Mouse (Mus musculus) stomach, embryonic 15.5 days (tissue): ENCODE results near the gene Mea1. TPM values are rescaled to one million over a fixed set of nuclear protein-coding genes. Genes with fewer than 3 reads are reported as not detected.
A peak's percentile ranks its signal among the peaks of the same experiment; 100 is the strongest.

ENCODE experiments used
- ATAC-seq: fragments of 200-750 bp; cut with Nextera tagmentation; 2 replicates; pipeline ENCODE4 v1.8.0; 2017; ENCODE audit warnings: low read depth, moderate number of reproducible peaks, moderate TSS enrichment; ENCODE audit not compliant: insufficient read depth, low FRiP score
- H3K27ac ChIP-seq: fragments of 300-500 bp; sonication (generic); 2 replicates; pipeline ENCODE4 v1.5.1; 2015; ENCODE audit warnings: mild to moderate bottlenecking, inconsistent platforms
- H3K27me3 ChIP-seq: fragments of 300-500 bp; sonication (generic); replicated peaks from 2 replicates; pipeline ENCODE4 v1.6.1; 2015; ENCODE audit warnings: inconsistent platforms
- H3K36me3 ChIP-seq: fragments of 300-500 bp; sonication (generic); 2 replicates; pipeline ENCODE4 v1.6.1; 2015; ENCODE audit warnings: inconsistent platforms
- H3K4me1 ChIP-seq: fragments of 300-500 bp; sonication (generic); 2 replicates; pipeline ENCODE4 v1.6.1; 2015; ENCODE audit warnings: inconsistent platforms
- H3K4me2 ChIP-seq: fragments of 300-500 bp; sonication (generic); 2 replicates; pipeline ENCODE4 v1.6.1; 2015; ENCODE audit warnings: mild to moderate bottlenecking, inconsistent platforms
- H3K4me3 ChIP-seq: fragments of 300-500 bp; sonication (generic); replicated peaks from 2 replicates; pipeline ENCODE4 v1.5.1; 2015; ENCODE audit warnings: inconsistent platforms
- H3K9ac ChIP-seq: fragments of 300-500 bp; sonication (generic); 2 replicates; pipeline ENCODE4 v1.6.1; 2015; ENCODE audit warnings: inconsistent platforms
- H3K9me3 ChIP-seq: fragments of 300-500 bp; sonication (generic); 2 replicates; pipeline ENCODE4 v1.6.1; 2016; ENCODE audit warnings: inconsistent platforms
- WGBS: fragments of 180-500 bp; shearing (Covaris S2); methylation state at CpG from one replicate; pipeline ENCODE4 v1.1.7; 2015; 5-methylcytosine and 5-hydroxymethylcytosine counted together
- polyA plus RNA-seq: library from polyadenylated mRNA; unstranded; fragments of >200 nt; fragmentation: Nextera tagmentation; extraction: Ambion mirVana; gene quantifications from 2 replicates; pipeline ENCODE4 v1.2.1, GENCODE M21; 2015

The Mea1 gene
- 145 and 153 TPM in 2 replicates for polyA plus RNA-seq

DNA sequence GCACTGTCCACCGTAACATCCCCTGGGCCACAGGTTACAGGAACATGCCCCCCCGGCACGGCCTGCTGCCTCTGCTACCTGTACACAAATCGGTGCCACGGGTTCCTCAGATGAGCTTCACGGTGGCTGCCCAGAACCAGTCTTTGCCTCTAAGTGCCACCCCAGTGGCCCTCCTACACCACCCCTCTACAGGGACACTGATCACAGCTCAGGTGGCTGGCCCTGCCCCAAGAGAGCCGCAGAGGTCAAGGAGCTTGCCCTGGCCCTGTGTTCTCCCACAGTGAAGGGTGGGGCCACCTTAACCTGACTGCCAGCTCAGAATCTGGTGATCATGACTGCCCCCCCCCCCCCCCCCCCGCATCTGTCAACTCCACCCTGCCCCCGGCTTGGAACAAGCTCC is at the start of gene Mea1:
Gene Mea1, plus strand, starts transcription at position 378 of the 400 bp plus-strand sequence.
- Histone ChIP-seq H3K27me3 (no peaks in the 10 kb centered on the region), H3K4me3 (peak within 1 kb of the TSS; percentile 97), H3K4me2 (peak within 1 kb of the TSS; percentile 61), H3K4me1 (peaks cover 34% of the 10 kb centered on the region), H3K27ac (peak within 1 kb of the TSS; percentile 95; the same call in 1 of the 2 replicates), H3K9me3 (no peaks in the 10 kb centered on the region), H3K9ac (peak within 1 kb of the TSS; percentile 5), H3K36me3 (peaks cover 35% of the 10 kb centered on the region)
- 85% methylated on average over 8 of the region's 9 CpGs for WGBS
- no peak for ATAC-seq

DNA sequence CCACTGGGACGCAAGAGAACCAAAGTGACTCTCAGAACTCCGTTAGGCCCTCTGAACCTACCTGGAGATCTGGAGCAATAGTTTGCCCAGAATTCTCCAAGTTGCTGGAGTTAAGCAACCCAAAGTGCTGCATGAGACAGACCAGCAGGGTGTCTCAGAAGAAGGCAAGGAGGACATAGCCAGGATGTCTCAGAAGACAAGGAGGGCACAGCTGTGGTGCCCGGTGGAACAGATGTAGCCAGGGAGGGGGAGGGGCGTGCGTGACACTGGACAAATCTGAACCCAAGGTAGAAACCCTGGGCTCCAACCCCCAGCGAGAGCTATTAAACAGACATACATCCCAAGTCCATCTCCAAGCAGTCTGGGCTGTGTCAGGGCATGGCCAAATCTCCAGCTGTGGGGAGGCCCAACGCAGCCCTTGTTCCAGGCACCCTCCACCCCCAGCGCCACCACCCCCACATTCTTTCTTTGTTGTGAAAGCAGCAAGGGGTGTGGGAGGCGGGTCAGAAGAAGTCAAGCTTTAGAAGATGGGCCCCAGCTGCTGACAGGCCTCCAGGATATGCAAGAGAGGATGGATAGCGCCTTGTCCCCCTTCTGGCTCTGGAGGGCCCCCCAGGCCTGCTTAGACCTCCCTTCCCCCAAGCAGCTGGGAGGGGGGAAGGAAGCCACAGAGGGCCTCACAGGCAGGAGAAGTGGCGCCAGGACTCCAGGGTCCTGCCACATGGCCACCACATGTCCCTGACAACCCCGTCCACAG is 48.7 kb upstream of the Mea1 start:
- peak; percentile 82 for ATAC-seq

DNA sequence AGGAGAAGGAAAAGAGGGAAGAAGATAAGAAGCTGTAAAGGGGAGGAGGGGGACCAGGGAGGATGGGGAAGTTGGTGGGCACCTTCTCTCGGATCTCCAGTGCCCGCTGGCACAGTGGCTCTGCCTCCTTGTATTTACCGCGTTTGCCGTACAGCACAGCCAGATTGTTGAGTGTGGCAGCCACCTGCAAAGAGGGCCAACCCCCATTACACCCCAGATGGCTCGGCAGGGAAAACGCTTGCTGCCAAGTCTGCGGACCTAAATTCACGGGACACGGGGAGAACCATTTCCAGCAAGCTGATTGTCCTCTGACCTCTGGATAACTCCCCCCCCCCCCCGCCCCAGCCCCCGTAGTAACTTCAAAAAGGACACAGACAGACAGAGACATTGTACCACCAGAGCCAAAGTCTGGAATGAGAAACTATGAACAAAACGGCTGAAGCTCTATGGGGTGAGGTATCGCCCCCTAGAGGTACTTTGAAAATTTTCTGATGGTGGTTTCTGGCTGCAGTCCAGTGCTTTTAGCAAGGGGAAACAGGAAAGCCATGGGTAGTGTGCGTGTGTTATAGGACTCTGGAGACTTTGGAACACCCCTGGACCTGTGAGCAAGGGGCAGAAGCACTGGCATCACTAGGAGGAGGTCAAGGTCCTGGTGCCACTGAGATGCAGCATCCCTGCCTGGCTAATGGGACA is 41.6 kb upstream of the Mea1 start:
- Histone ChIP-seq H3K4me1 (peaks cover 9% of the 10 kb centered on the region), H3K9me3 (no peaks in the 10 kb centered on the region), H3K27ac (no peak overlapping the region), H3K27me3 (no peaks in the 10 kb centered on the region), H3K36me3 (peaks cover 32% of the 10 kb centered on the region), H3K4me3 (no peak overlapping the region), H3K4me2 (peak overlapping the region; percentile 36), H3K9ac (no peak overlapping the region)
- ATAC-seq: no peak
- WGBS: 21% methylated on average over 15 of the region's 15 CpGs

More for the DNA sequence above, 48.7 kb upstream of the Mea1 start:
- peak overlapping the region; percentile 19; the same call in 1 of the 2 replicates for H3K9ac ChIP-seq
- peak overlapping the region; percentile 89 for H3K4me3 ChIP-seq
- no peaks in the 10 kb centered on the region for H3K9me3 ChIP-seq
- H3K36me3 ChIP-seq: peaks cover 13% of the 10 kb centered on the region
- peaks cover 47% of the 10 kb centered on the region for H3K4me1 ChIP-seq
- peak overlapping the region; percentile 96 for H3K27ac ChIP-seq
- no peaks in the 10 kb centered on the region for H3K27me3 ChIP-seq
- 7% methylated on average over 12 of the region's 12 CpGs for WGBS
- H3K4me2 ChIP-seq: peak overlapping the region; percentile 71

DNA sequence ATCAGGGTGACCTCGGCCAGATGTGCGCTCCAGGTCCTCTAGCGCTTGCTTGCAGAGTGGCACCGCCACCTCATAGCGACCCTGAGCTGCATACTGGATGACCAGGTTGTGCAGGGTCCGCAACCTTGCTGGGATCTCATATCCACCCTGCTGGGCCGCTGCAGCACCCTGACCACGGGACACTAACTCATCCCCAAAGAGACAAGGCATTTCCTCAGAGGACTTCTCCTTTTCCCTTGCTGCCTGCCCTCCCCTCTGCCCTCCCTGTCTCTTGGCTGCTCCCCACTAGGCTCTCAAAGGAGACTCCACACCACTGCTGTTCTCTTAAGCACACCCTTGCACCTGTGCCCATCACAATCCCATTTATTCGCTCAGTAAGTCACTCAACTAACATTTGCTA is 38.7 kb upstream of the Mea1 start:
- Histone ChIP-seq H3K4me1 (peaks cover 23% of the 10 kb centered on the region), H3K27ac (no peak overlapping the region), H3K9me3 (no peaks in the 10 kb centered on the region), H3K4me2 (no peak overlapping the region), H3K36me3 (peaks cover 23% of the 10 kb centered on the region), H3K9ac (no peak overlapping the region), H3K27me3 (no peaks in the 10 kb centered on the region), H3K4me3 (no peak overlapping the region)
- no peak for ATAC-seq
- 75% methylated on average over 9 of the region's 9 CpGs for WGBS

DNA sequence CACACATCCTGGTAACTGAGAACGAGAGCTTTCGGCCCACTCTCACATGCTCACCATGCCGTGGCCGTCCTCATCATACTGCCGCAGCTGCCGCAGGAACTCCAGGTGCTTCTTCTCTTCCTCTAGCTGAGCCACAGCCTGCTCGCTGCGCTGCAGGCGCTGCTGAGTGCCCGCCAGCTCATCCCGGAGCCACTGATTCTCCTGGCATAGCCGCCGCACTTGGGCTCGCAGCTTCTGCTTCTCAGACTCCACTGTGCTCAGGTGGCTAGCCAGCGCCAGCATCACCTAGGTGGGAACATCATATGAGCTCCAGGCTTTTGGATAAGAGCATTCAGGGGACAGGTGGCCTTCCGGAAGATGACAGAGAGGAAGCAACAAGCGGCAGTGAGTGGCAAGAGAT is 36.5 kb upstream of the Mea1 start:
- peaks cover 13% of the 10 kb centered on the region for H3K36me3 ChIP-seq
- no peak overlapping the region for H3K4me3 ChIP-seq
- 85% methylated on average over 17 of the region's 17 CpGs for WGBS
- ATAC-seq: no peak
- no peaks in the 10 kb centered on the region for H3K27me3 ChIP-seq
- no peak overlapping the region for H3K4me2 ChIP-seq
- no peak overlapping the region for H3K27ac ChIP-seq
- no peak overlapping the region for H3K9ac ChIP-seq
- H3K4me1 ChIP-seq: peaks cover 25% of the 10 kb centered on the region
- no peaks in the 10 kb centered on the region for H3K9me3 ChIP-seq

DNA sequence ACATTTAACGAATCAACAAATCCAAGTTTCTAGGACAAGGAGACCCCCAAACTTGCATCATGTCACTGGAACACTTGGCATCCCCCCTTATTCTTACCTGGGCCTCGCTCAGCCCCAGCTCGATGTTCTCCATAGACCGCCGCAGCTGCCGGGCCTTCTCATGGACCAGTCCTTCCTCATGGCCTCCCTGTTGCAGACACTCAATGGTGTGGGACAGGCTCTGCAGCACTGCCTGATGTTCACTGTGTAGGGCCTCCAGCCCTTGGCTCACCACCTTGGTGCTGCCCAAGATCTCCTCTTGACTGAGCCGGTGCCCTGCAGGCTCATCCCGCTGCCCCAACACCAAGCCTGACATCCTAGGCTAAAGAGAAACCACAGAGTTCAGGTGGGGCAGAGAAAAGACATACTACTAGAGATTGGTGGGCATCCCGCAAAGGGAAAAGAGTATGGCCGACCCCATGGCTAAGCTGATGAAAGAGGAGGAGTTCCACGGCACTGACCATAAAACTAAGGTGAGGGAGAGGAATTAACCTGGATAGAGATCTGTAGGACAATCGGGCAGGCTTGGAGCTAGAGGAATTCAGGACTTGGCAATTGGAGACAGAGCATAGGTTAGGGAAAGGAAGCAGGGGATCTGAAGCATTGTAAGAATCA is 34.3 kb upstream of the Mea1 start:
- H3K4me3 ChIP-seq: peak overlapping the region; percentile 80
- 81% methylated on average over 12 of the region's 12 CpGs for WGBS
- H3K9me3 ChIP-seq: no peaks in the 10 kb centered on the region
- H3K27ac ChIP-seq: peak overlapping the region; percentile 88; the same call in 1 of the 2 replicates
- H3K9ac ChIP-seq: no peak overlapping the region
- peak overlapping the region; percentile 90 for H3K4me2 ChIP-seq
- H3K4me1 ChIP-seq: peaks cover 25% of the 10 kb centered on the region
- no peaks in the 10 kb centered on the region for H3K27me3 ChIP-seq
- peaks cover 13% of the 10 kb centered on the region for H3K36me3 ChIP-seq
- ATAC-seq: no peak

DNA sequence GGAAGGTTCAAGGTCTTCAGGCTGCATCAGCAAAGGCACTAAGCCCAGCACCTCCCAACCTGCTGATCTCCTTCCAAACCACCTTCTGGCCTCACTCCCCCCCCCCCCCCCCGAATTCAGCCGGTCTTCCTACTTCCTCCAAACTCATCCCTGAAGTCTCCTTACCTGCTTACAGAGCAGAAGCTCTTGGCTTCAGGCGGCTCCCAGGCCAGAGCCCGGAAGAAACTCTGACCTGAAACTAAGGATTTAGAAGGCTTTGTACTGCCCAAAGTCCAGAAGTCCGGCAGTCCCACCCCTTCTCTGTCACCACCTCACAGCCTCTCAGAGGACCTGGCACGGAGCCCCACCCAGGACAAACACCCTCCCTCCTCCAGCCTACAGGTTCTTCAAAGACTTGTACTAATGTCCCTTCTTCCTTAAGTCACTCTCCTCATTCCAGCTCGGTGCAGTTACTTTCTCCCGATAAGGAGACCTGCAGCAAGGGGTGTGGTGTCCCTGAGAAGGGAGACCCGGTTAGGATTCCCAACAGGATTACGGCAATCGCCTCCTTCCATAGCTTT is 33.6 kb upstream of the Mea1 start:
- no peaks in the 10 kb centered on the region for H3K27me3 ChIP-seq
- H3K4me2 ChIP-seq: peak overlapping the region; percentile 90
- H3K9ac ChIP-seq: peak overlapping the region; percentile 46; the same call in 1 of the 2 replicates
- peaks cover 29% of the 10 kb centered on the region for H3K4me1 ChIP-seq
- ATAC-seq: peak; percentile 45
- 8% methylated on average over 11 of the region's 11 CpGs for WGBS
- H3K27ac ChIP-seq: peak overlapping the region; percentile 88
- no peaks in the 10 kb centered on the region for H3K9me3 ChIP-seq
- H3K36me3 ChIP-seq: peaks cover 13% of the 10 kb centered on the region
- peak overlapping the region; percentile 80 for H3K4me3 ChIP-seq

DNA sequence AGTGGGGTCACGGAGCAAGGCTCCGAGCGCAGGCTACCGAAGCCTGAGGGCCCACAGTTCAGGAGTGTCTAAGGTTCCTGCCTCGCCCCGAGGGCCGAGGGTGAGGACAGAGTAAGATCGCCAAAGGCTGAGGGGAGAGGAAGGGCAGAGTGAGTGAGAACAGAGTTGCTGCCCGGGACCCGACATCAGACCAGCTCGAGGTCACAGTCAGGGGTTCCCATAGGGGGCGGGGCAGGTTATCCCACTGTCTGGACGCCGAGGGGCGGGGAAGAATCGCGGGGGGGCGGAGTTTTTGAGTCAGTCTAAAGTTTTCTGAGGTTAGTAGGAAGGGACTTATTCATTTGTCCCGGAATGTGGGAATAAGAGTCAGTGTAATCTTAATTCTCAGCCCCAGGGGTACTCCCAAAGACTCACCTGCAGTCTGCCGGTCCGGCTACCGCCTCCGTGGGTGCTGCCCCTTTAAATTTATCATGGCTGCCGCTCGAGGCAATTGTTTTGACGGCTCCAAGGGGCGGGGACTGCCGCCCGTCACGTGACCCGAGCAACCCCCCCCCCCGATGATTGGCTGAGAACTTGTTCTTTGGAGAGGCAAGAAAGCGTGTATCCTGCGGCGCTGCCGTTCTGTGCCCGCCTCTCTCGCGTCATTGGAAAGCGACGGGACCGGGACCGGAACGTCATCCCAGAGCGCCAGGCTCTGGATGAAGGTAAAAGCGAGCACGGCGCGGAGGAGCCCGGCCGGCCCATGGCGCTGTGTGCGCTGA is 32.9 kb upstream of the Mea1 start, which contains the start of the genes Klc4 and Mrpl2:
Gene Klc4, minus strand, starts transcription at position 462 of the 761 bp plus-strand sequence.
Gene Mrpl2, plus strand, starts transcription at position 669 of the 761 bp plus-strand sequence.
- under 1% methylated on average over 53 of the region's 53 CpGs for WGBS
- Histone ChIP-seq H3K4me3 (peak within 1 kb of the TSS; percentile 80), H3K4me1 (peaks cover 31% of the 10 kb centered on the region), H3K27ac (peak within 1 kb of the TSS; percentile 88), H3K9ac (peak within 1 kb of the TSS; percentile 71), H3K4me2 (peak within 1 kb of the TSS; percentile 90), H3K36me3 (peaks cover 8% of the 10 kb centered on the region), H3K27me3 (no peaks in the 10 kb centered on the region), H3K9me3 (no peaks in the 10 kb centered on the region)
- peak; percentile 69 for ATAC-seq

DNA sequence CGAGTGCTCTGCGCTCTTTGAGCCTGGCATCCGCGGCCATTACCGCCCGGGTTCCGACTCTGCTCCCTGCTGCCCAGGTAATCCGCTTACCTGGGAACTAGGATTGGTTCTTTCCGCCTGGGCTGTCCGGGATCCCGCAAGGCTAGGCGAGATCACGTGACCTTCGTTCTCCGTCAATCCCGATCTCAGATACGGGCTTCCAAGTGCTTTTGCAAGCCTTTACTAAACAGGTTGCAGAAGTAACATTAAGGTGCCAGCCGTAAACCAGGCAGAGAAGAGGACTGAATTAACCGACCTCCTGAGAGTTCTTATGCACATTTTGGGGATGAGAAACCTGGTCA is 32.3 kb upstream of the Mea1 start:
- peak overlapping the region; percentile 84 for H3K27ac ChIP-seq
- no peaks in the 10 kb centered on the region for H3K27me3 ChIP-seq
- H3K9me3 ChIP-seq: no peaks in the 10 kb centered on the region
- under 1% methylated on average over 19 of the region's 19 CpGs for WGBS
- no peak for ATAC-seq
- peak overlapping the region; percentile 80 for H3K4me3 ChIP-seq
- H3K4me2 ChIP-seq: peak overlapping the region; percentile 57
- peaks cover 6% of the 10 kb centered on the region for H3K36me3 ChIP-seq
- H3K4me1 ChIP-seq: peaks cover 33% of the 10 kb centered on the region
- H3K9ac ChIP-seq: peak overlapping the region; percentile 71

DNA sequence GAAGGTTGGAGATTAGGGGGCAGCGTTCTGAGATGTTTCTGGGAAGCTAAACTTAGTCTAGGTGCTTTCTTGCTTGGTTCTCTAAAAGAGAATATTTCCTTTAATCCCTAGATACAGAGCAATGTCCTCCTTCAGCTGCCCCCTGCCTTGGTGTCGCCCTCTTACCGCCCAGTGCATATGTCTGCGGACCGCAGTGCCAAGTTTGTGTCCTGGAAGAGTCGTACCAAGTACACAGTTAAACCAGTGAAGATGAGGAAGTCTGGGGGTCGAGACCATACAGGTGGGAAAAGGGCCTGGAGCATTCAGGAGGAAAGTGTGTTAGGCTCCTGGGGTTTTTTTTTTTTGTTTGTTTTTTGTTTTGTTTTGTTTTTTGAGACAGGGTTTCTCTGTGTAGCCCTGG is 31.3 kb upstream of the Mea1 start:
- 90% methylated on average over 7 of the region's 7 CpGs for WGBS
- no peak overlapping the region for H3K9ac ChIP-seq

DNA sequence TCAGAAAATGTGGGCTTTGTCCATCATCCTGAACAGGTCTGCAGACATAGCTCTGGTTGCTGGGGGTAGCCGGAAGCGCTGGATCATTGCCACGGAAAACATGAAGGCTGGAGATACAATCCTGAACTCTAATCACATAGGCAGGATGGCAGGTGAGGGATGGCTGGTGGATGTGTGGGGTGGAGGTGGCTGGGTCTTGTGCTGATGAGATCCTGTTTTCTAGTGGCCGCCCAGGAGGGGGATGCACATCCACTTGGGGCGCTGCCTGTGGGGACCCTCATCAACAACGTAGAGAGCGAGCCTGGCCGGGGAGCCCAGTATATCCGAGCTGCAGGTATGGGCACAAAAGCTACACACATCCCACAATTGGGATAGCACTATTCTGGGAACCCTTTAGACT is 30.2 kb upstream of the Mea1 start:
- peaks cover 10% of the 10 kb centered on the region for H3K36me3 ChIP-seq
- ATAC-seq: no peak
- peaks cover 48% of the 10 kb centered on the region for H3K4me1 ChIP-seq

More for the DNA sequence above, 31.3 kb upstream of the Mea1 start:
- no peaks in the 10 kb centered on the region; the same call in 1 of the 2 replicates for H3K36me3 ChIP-seq
- no peaks in the 10 kb centered on the region for H3K9me3 ChIP-seq
- H3K27me3 ChIP-seq: no peaks in the 10 kb centered on the region
- H3K4me2 ChIP-seq: peak overlapping the region; percentile 57; the same call in 1 of the 2 replicates
- no peak for ATAC-seq
- H3K4me1 ChIP-seq: peaks cover 43% of the 10 kb centered on the region
- H3K27ac ChIP-seq: no peak overlapping the region
- H3K4me3 ChIP-seq: no peak overlapping the region

More for the DNA sequence above, 30.2 kb upstream of the Mea1 start:
- H3K9ac ChIP-seq: no peak overlapping the region
- no peak overlapping the region for H3K27ac ChIP-seq
- WGBS: 89% methylated on average over 9 of the region's 9 CpGs
- H3K27me3 ChIP-seq: no peaks in the 10 kb centered on the region
- H3K9me3 ChIP-seq: no peaks in the 10 kb centered on the region
- H3K4me2 ChIP-seq: no peak overlapping the region
- no peak overlapping the region for H3K4me3 ChIP-seq
